Mouse (Mus musculus): ENCODE measurements around the gene Nono. TPM values are rescaled to one million over a fixed set of nuclear protein-coding genes. Genes with fewer than 3 reads are reported as not detected.

The Nono gene
- total and polyA plus RNA-seq, 3 experiments = 287 to 442 TPM; not detected in 1

DNA sequence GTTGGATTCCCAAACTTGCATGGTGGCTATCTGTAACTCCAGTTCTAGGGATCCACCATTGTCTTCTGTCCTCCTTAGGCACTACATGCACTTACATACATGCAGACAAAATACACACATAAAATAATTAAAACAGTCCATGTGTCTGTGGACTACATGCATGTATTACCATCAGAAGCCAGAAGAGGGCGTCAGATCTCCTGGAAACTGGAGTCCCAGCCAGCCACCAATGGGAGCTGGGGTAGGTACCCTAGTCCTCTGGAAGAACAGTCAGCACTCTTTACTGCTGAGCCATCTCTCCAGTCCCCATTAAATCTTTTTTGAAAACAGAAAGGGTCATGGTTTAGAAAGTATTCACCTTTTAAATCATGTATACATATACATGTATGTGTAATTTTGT is 1.3 kb upstream of the Nono start (continued):
- TF ChIP-seq EP300 (IDR thresholded peaks at IDR 0.05; ENCODE audit: low read depth in 1 of 2, low read length in 2 of 2) (no peak), ZNF384 (IDR thresholded peaks at IDR 0.05; ENCODE audit: low read depth, low read length) (no peak), ELF1 (IDR thresholded peaks at IDR 0.05; ENCODE audit: low read depth, low read length) (no peak), MYB (IDR thresholded peaks at IDR 0.05; ENCODE audit: low read depth, low read length) (no peak), HCFC1 (IDR thresholded peaks at IDR 0.05; ENCODE audit: low read depth, low read length) (no peak), ETS1 (IDR thresholded peaks at IDR 0.05; ENCODE audit: low read depth, low read length) (no peak), ZMIZ1 (IDR thresholded peaks at IDR 0.05; ENCODE audit: low read depth, low read length) (no peak), NELFE (IDR thresholded peaks at IDR 0.05; ENCODE audit: low read depth, low read length) (no peak), MYC (IDR thresholded peaks at IDR 0.05; ENCODE audit: low read depth, low read length) (0 out of 2 replicates have a peak, but pooled peaks have one; percentile 1), RCOR1 (IDR thresholded peaks at IDR 0.05; ENCODE audit: low read depth, low read length) (no peak), CTCF (IDR thresholded peaks at IDR 0.05 in 2 of 3, conservative IDR thresholded peaks at IDR 0.05 in 1 of 3; ENCODE audit: control insufficient read depth in 1 of 3, insufficient read depth in 1 of 3, low read depth in 2 of 3, low read length in 3 of 3, poor library complexity in 1 of 3, severe bottlenecking in 1 of 3) (peak; percentile 52 to 54 (median 52); a peak in 5 of 6 replicates), USF1 (IDR thresholded peaks at IDR 0.05; ENCODE audit: low read depth, low read length) (no peak)

DNA sequence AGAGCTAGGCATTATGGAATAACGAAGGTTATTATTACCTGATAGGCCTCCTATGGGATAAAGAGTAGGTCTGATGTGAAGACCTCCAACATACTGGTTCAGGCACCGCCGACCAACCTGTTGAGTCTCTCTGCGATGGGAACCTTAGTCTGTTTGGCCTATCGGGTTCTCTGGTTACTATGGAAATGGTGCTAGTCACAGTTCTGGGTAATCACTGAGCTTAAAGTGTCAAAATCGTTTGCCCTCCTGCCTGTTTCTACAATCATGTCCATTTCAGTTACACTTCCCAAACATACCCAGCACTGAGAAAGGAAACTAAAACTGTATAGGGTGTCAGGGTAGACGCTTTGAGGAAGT is 355 bp upstream of the Nono start:
- peaks cover 5 to 26% of the 10 kb centered on the region in 2 experiments for H3K36me3 ChIP-seq (ENCODE audit: control insufficient read depth in 1 of 2, insufficient read depth in 2 of 2, low read length in 2 of 2)
- no peaks in the 10 kb centered on the region for H3K27me3 ChIP-seq (ENCODE audit: control insufficient read depth in 1 of 2, insufficient read depth in 2 of 2, low read length in 2 of 2)
- peak overlapping the region; percentile 55 to 69 for H3K4me3 ChIP-seq (ENCODE audit: control insufficient read depth in 1 of 2, insufficient read depth in 1 of 2, low read depth in 2 of 2, low read length in 2 of 2)
- H3K9ac ChIP-seq (ENCODE audit: control insufficient read depth, low read depth, low read length, poor library complexity, severe bottlenecking) = peak overlapping the region; percentile 81
- H3K79me2 ChIP-seq (ENCODE audit: control insufficient read depth, insufficient read depth, low read length, poor library complexity) = peaks cover 33% of the 10 kb centered on the region
- no peak for DNase-seq (ENCODE audit: low read depth, low spot score)
- no peaks in the 10 kb centered on the region for H3K9me3 ChIP-seq (replicated peaks; ENCODE audit: insufficient read depth, low read length)
- peak overlapping the region; percentile 99 for H3K27ac ChIP-seq (ENCODE audit: control insufficient read depth, low read depth, low read length)
- H3K4me1 ChIP-seq (ENCODE audit: control insufficient read depth in 1 of 2, insufficient read depth in 2 of 2, low read length in 2 of 2) = peaks cover 0 to 10% of the 10 kb centered on the region in 2 experiments; a peak in 1 of 4 replicates
- TF ChIP-seq MAX (IDR thresholded peaks at IDR 0.05; ENCODE audit: low read length) (no peak), SIN3A (IDR thresholded peaks at IDR 0.05; ENCODE audit: low read length) (no peak), ZC3H11A (IDR thresholded peaks at IDR 0.05; ENCODE audit: low read depth, low read length) (no peak), POLR2AphosphoS5 (IDR thresholded peaks at IDR 0.05; ENCODE audit: borderline replicate concordance, low read depth, low read length) (no peak), ZKSCAN1 (IDR thresholded peaks at IDR 0.05; ENCODE audit: low read depth, low read length) (no peak), UBTF (IDR thresholded peaks at IDR 0.05; ENCODE audit: borderline replicate concordance, insufficient read depth, low read depth, low read length) (no peak), TBP (IDR thresholded peaks at IDR 0.05; ENCODE audit: low read depth, low read length) (no peak), POLR2AphosphoS2 (IDR thresholded peaks at IDR 0.05; ENCODE audit: low read length) (no peak), GATA1 (IDR thresholded peaks at IDR 0.05; ENCODE audit: low read depth, low read length) (no peak)

Measured in MEL (cell line).